In genomic region chr2:59562696-59563095, GRCm38 (mm10) we compare ENCODE assay signal across 9 mouse cellular contexts. TPM values are rescaled to one million over a fixed set of nuclear protein-coding genes. Genes with fewer than 3 reads are reported as not detected.
DNase-seq lines count a peak whose midpoint lies in the region; ATAC-seq and TF ChIP-seq lines count a peak whose summit lies in the region.
"Had no signal": no experiment of that assay in that cellular context is flagged by ENCODE, and none has a peak within 500 bp of the region (broad histone marks: within the 10 kb centered on the region; RNA-seq: fewer than 3 reads in every experiment).

No protein-coding gene starts in this region.

- no peak overlapping the region for H3K4me2 ChIP-seq in hindbrain, embryonic 15.5 days
- H3K4me2 ChIP-seq in limb, embryonic 14.5 days (replicated peaks; ENCODE audit: low read depth, low read length, severe bottlenecking), result peak overlapping the region; percentile 31

- WGBS in hindbrain, embryonic 15.5 days, result 24% methylated on average over 5 of the region's 5 CpGs
- 7% methylated on average over 5 of the region's 5 CpGs for WGBS in limb, embryonic 14.5 days

- no peak overlapping the region for H3K27ac ChIP-seq in hindbrain, embryonic 15.5 days (replicated peaks)
- no peak overlapping the region for H3K27ac ChIP-seq in limb, embryonic 14.5 days (replicated peaks; ENCODE audit: low read depth, low read length)

- ATAC-seq in hindbrain, embryonic 15.5 days (ENCODE audit: low FRiP score, low read depth), result peak; percentile 65; the same call in 1 of the 2 replicates
- peak; percentile 77 for ATAC-seq in limb, embryonic 14.5 days (ENCODE audit: low FRiP score, low read depth)
- no peak for ATAC-seq in megakaryocyte-erythroid progenitor cell, adult 5-6 weeks (replicated peaks; ENCODE audit: low FRiP score, low TSS enrichment, poor library complexity, severe bottlenecking)

- DNase-seq in adrenal gland, postnatal 36 days, result peak; percentile 4 to 15
- DNase-seq in adrenal gland, adult 2 months, result no peak
- DNase-seq in embryo, embryonic 11 days, result peak; percentile 83
- peak; percentile 92 for DNase-seq in limb, embryonic 14.5 days (ENCODE audit: low spot score)
- DNase-seq in layer of hippocampus, postnatal 10 days (ENCODE audit: low spot score in 2 of 2), result no peak
- no peak for DNase-seq in cerebellum, postnatal 14 days
- DNase-seq: thymus, postnatal 4 days had no signal

- H3K27me3 ChIP-seq in hindbrain, embryonic 15.5 days, result no peaks in the 10 kb centered on the region
- no peaks in the 10 kb centered on the region for H3K27me3 ChIP-seq in limb, embryonic 14.5 days (ENCODE audit: control insufficient read depth, insufficient read depth, low read length)

- no peaks in the 10 kb centered on the region for H3K9me3 ChIP-seq in hindbrain, embryonic 15.5 days
- H3K9me3 ChIP-seq in limb, embryonic 14.5 days (ENCODE audit: control insufficient read depth, low read length), result peaks cover 5% of the 10 kb centered on the region; the same call in 1 of the 2 replicates

- peaks cover 6% of the 10 kb centered on the region for H3K4me1 ChIP-seq in hindbrain, embryonic 15.5 days (replicated peaks)
- H3K4me1 ChIP-seq in limb, embryonic 14.5 days (ENCODE audit: control insufficient read depth, insufficient read depth, low read length), result peaks cover 23% of the 10 kb centered on the region

- no peaks in the 10 kb centered on the region for H3K36me3 ChIP-seq in hindbrain, embryonic 15.5 days
- H3K36me3 ChIP-seq in limb, embryonic 14.5 days (ENCODE audit: control insufficient read depth, insufficient read depth, low read length), result no peaks in the 10 kb centered on the region

- H3K9ac ChIP-seq in hindbrain, embryonic 15.5 days, result no peak overlapping the region
- no peak overlapping the region for H3K9ac ChIP-seq in limb, embryonic 14.5 days (ENCODE audit: low read depth, low read length, severe bottlenecking)

- no peak overlapping the region for H3K4me3 ChIP-seq in hindbrain, embryonic 15.5 days
- H3K4me3 ChIP-seq in limb, embryonic 14.5 days (replicated peaks; ENCODE audit: low read length), result no peak overlapping the region

- TF ChIP-seq POLR2A in limb, embryonic 14.5 days (IDR thresholded peaks at IDR 0.05; ENCODE audit: borderline replicate concordance, extremely low read depth, insufficient read depth, insufficient read length), result no peak

RNA-seq across cellular contexts. Expression of gene Tanc1, which starts 49.1 kb away (rescaled TPM):
- total RNA-seq in adrenal gland, postnatal 36 days (2021), result 10 to 100 TPM; 16.4 to 21.1 TPM
- 10 to 100 TPM; 16.4 to 17.3 TPM for total RNA-seq in adrenal gland, adult 2 months (2021)
- polyA plus RNA-seq in adrenal gland, adult 2 months (2012; rRNA removed), result 5.6 and 5.7 TPM in 2 replicates
- polyA plus RNA-seq in hindbrain, embryonic 15.5 days (2015; fragmentation: Nextera tagmentation; extraction: Ambion mirVana), result 8.0 and 8.5 TPM in 2 replicates
- polyA plus RNA-seq in limb, embryonic 14.5 days (2012; rRNA removed), result 23.4 and 24.1 TPM in 2 replicates
- polyA plus RNA-seq in limb, embryonic 14.5 days (2014; fragmentation: Nextera tagmentation; extraction: Ambion mirVana), result 35.3 and 38.0 TPM in 2 replicates
- total RNA-seq in megakaryocyte-erythroid progenitor cell, adult 5-6 weeks (2014; fragmentation: Nextera tagmentation), result 4.5 and 7.9 TPM in 2 replicates
- 3.5 and 4.6 TPM in 2 replicates for total RNA-seq in megakaryocyte-erythroid progenitor cell, adult 5-6 weeks (2017)
- total RNA-seq in layer of hippocampus, postnatal 10 days (2021), result 10 to 100 TPM; 20.9 to 32.2 TPM

Comparison
In these comparisons a context has a peak if more than half of its experiments do, and no peak if none do; other contexts are left out.
1. DNase-seq: peak in adrenal gland, postnatal 36 days (2 of 2), embryo, embryonic 11 days (single experiment) and limb, embryonic 14.5 days (single experiment); none in adrenal gland, adult 2 months (single experiment), layer of hippocampus, postnatal 10 days (0 of 2) and cerebellum, postnatal 14 days (0 of 2).